Mouse (Mus musculus) thymus, adult 2 months (tissue): Measurements from ENCODE around the gene Rnase4.

Experiments
- CTCF ChIP-seq: fragments of 200-500 bp; IDR thresholded peaks from 2 replicates; pipeline ENCODE4 v1.5.1; 2012; ENCODE audit warnings: mild to moderate bottlenecking, control low read depth, low read length, moderate library complexity, borderline replicate concordance; ENCODE audit not compliant: control insufficient read depth, poor library complexity, insufficient read depth; ENCODE audit errors: extremely low read depth
- POLR2A ChIP-seq: fragments of 200-500 bp; IDR thresholded peaks from 2 replicates; pipeline ENCODE4 v1.6.1; 2012; ENCODE audit warnings: mild to moderate bottlenecking, low read length, control low read depth, moderate library complexity; ENCODE audit not compliant: control insufficient read depth, poor library complexity, insufficient read depth; ENCODE audit errors: extremely low read depth

DNA sequence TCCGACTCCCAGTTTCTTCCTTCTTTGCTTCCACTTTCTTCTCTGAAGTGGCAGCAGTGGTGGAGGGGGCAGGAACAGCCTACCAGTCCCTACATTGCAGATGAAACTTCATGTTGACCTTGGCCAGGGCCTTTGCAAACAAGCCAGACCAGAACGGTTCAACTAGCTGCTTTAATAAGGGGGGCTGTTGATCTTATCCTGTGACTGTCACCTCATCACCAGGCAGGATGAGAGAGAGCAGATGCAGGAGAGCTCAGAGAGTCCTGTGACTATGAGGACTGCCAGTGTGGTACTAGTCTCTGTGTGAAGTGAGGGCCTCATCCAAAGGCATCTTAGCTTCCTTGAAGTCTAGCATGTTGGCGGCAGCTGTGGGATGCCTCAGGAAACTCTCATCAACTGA, 57.1 kb downstream of the Rnase4 start:
- no peak for TF ChIP-seq POLR2A
- TF ChIP-seq CTCF, result no peak
